In genomic region chr6:97147755-97148382, GRCm38 (mm10) we compare ENCODE assay signal across 8 mouse cellular contexts. TPM values are rescaled to one million over a fixed set of nuclear protein-coding genes. Genes with fewer than 3 reads are reported as not detected.
DNase-seq lines count a peak whose midpoint lies in the region; ATAC-seq and TF ChIP-seq lines count a peak whose summit lies in the region.

No protein-coding gene starts in this region.

- TF ChIP-seq RAD21 in CH12.LX (IDR thresholded peaks at IDR 0.05; ENCODE audit: low read depth, low read length) = no peak

- TF ChIP-seq POLR2A in CH12.LX (IDR thresholded peaks at IDR 0.05; ENCODE audit: low read depth, low read length) = no peak

- H3K36me3 ChIP-seq in CH12.LX (replicated peaks in 1 of 2; ENCODE audit: control insufficient read depth in 1 of 2, insufficient read depth in 1 of 2, low read length in 1 of 2) = peaks cover 10 to 42% of the 10 kb centered on the region in 2 experiments
- no peaks in the 10 kb centered on the region for H3K36me3 ChIP-seq in embryonic facial prominence, embryonic 15.5 days
- H3K36me3 ChIP-seq in heart, embryonic 11.5 days (ENCODE audit: control insufficient read depth, insufficient read depth, low read length) = no peaks in the 10 kb centered on the region
- no peaks in the 10 kb centered on the region for H3K36me3 ChIP-seq in kidney, postnatal 0 days (ENCODE audit: insufficient read depth, low read length)
- no peaks in the 10 kb centered on the region for H3K36me3 ChIP-seq in liver, embryonic 15.5 days (replicated peaks)
- 0 out of 2 replicates have a peak, but pooled peaks cover 2% of the 10 kb centered on the region for H3K36me3 ChIP-seq in neural tube, embryonic 13.5 days

- peak overlapping the region; percentile 66 for H3K9ac ChIP-seq in CH12.LX (ENCODE audit: insufficient read depth, low read depth)
- peak overlapping the region; percentile 75 for H3K9ac ChIP-seq in embryonic facial prominence, embryonic 15.5 days
- peak overlapping the region; percentile 97 for H3K9ac ChIP-seq in heart, embryonic 11.5 days (ENCODE audit: low read depth, low read length)
- peak overlapping the region; percentile 90 for H3K9ac ChIP-seq in kidney, postnatal 0 days (ENCODE audit: low read depth, low read length)
- peak overlapping the region; percentile 76 for H3K9ac ChIP-seq in liver, embryonic 15.5 days
- H3K9ac ChIP-seq in neural tube, embryonic 13.5 days = peak overlapping the region; percentile 85

- dilution Hi-C loops in CH12.LX (cut with MboI; ENCODE audit: extremely low pct_ligation_motif_present, extremely low pct_unique_long_range_greater_than_20kb, low sequenced_read_pairs) = no loop called here

- H3K4me3 ChIP-seq in CH12.LX (replicated peaks in 1 of 3; ENCODE audit: low read depth in 2 of 3, low read length in 2 of 3, poor library complexity in 1 of 3) = peak overlapping the region; percentile 66 to 73 (median 71)
- H3K4me3 ChIP-seq in embryonic facial prominence, embryonic 15.5 days (replicated peaks) = peak overlapping the region; percentile 72
- peak overlapping the region; percentile 78 for H3K4me3 ChIP-seq in heart, embryonic 11.5 days (ENCODE audit: low read depth, low read length)
- H3K4me3 ChIP-seq in kidney, postnatal 0 days (replicated peaks; ENCODE audit: low read depth, low read length) = peak overlapping the region; percentile 73
- H3K4me3 ChIP-seq in liver, embryonic 15.5 days (replicated peaks) = peak overlapping the region; percentile 68
- H3K4me3 ChIP-seq in neural tube, embryonic 13.5 days = peak overlapping the region; percentile 62

- in situ Hi-C loops in CH12.LX (cut with MboI; ENCODE audit: low pct_ligation_motif_present, low pct_unique_long_range_greater_than_20kb, low sequenced_read_pairs) = no loop called here

- no peak for TF ChIP-seq EP300 in CH12.LX (IDR thresholded peaks at IDR 0.05; ENCODE audit: low read length)

- DNase-seq in CH12.LX (ENCODE audit: extremely low read depth) = no peak
- DNase-seq in adrenal gland, adult (ENCODE audit: inconsistent age in 2 of 2, low spot score in 1 of 2) = peak; percentile 78 to 91
- DNase-seq in kidney, postnatal 0 days (ENCODE audit: low spot score) = no peak

- TF ChIP-seq CTCF in CH12.LX (conservative IDR thresholded peaks at IDR 0.05 in 1 of 2, IDR thresholded peaks at IDR 0.05 in 1 of 2; ENCODE audit: low read depth in 2 of 2, low read length in 2 of 2) = no peak
- no peak for TF ChIP-seq CTCF in kidney, postnatal 0 days (IDR thresholded peaks at IDR 0.05; ENCODE audit: low read depth)

- H3K27me3 ChIP-seq in CH12.LX (replicated peaks) = no peaks in the 10 kb centered on the region
- no peaks in the 10 kb centered on the region for H3K27me3 ChIP-seq in embryonic facial prominence, embryonic 15.5 days
- H3K27me3 ChIP-seq in heart, embryonic 11.5 days (ENCODE audit: control insufficient read depth, insufficient read depth, low read length) = no peaks in the 10 kb centered on the region
- H3K27me3 ChIP-seq in kidney, postnatal 0 days (ENCODE audit: insufficient read depth, low read length) = no peaks in the 10 kb centered on the region
- H3K27me3 ChIP-seq in liver, embryonic 15.5 days = no peaks in the 10 kb centered on the region
- H3K27me3 ChIP-seq in neural tube, embryonic 13.5 days = no peaks in the 10 kb centered on the region

- WGBS in embryonic facial prominence, embryonic 15.5 days = 8% methylated on average over 18 of the region's 18 CpGs
- WGBS in heart, embryonic 11.5 days (ENCODE audit: insufficient replicate concordance) = 18% methylated on average over 18 of the region's 18 CpGs
- 13% methylated on average over 18 of the region's 18 CpGs for WGBS in kidney, postnatal 0 days
- 31% methylated on average over 18 of the region's 18 CpGs for WGBS in liver, embryonic 15.5 days (ENCODE audit: insufficient replicate concordance)
- WGBS in neural tube, embryonic 13.5 days = 14% methylated on average over 18 of the region's 18 CpGs

- ATAC-seq in embryonic facial prominence, embryonic 15.5 days (ENCODE audit: insufficient number of reproducible peaks, low FRiP score, low TSS enrichment, low read depth) = no peak
- ATAC-seq in heart, embryonic 11.5 days (replicated peaks; ENCODE audit: insufficient number of reproducible peaks, low FRiP score, low TSS enrichment) = no peak
- peak; percentile 8; the same call in 1 of the 2 replicates for ATAC-seq in kidney, postnatal 0 days (replicated peaks; ENCODE audit: low FRiP score, low read depth)
- ATAC-seq in liver, embryonic 15.5 days (ENCODE audit: insufficient read depth) = no peak
- ATAC-seq in neural tube, embryonic 13.5 days (ENCODE audit: low read depth) = peak; percentile 67
- no peak for ATAC-seq in megakaryocyte-erythroid progenitor cell, adult 5-6 weeks (replicated peaks; ENCODE audit: low FRiP score, low TSS enrichment, poor library complexity, severe bottlenecking)

- no peaks in the 10 kb centered on the region for H3K79me2 ChIP-seq in CH12.LX (replicated peaks; ENCODE audit: control insufficient read depth, extremely low read depth, insufficient read depth, poor library complexity, severe bottlenecking)

- peaks cover 3 to 34% of the 10 kb centered on the region in 2 experiments; a peak in 3 of 4 replicates for H3K4me1 ChIP-seq in CH12.LX (ENCODE audit: control insufficient read depth in 1 of 2, insufficient read depth in 2 of 2)
- peaks cover 27% of the 10 kb centered on the region for H3K4me1 ChIP-seq in embryonic facial prominence, embryonic 15.5 days
- H3K4me1 ChIP-seq in heart, embryonic 11.5 days (ENCODE audit: control insufficient read depth, insufficient read depth, low read length) = peaks cover 24% of the 10 kb centered on the region
- H3K4me1 ChIP-seq in kidney, postnatal 0 days (replicated peaks; ENCODE audit: insufficient read depth, low read length) = no peaks in the 10 kb centered on the region; the same call in none of the 2 replicates
- peaks cover 21% of the 10 kb centered on the region for H3K4me1 ChIP-seq in liver, embryonic 15.5 days (replicated peaks)
- peaks cover 29% of the 10 kb centered on the region for H3K4me1 ChIP-seq in neural tube, embryonic 13.5 days (replicated peaks)

- peak overlapping the region; percentile 76 for H3K4me2 ChIP-seq in CH12.LX (ENCODE audit: insufficient read depth, low read depth, poor library complexity, severe bottlenecking)
- H3K4me2 ChIP-seq in embryonic facial prominence, embryonic 15.5 days (replicated peaks) = peak overlapping the region; percentile 96
- H3K4me2 ChIP-seq in heart, embryonic 11.5 days = peak overlapping the region; percentile 97
- H3K4me2 ChIP-seq in kidney, postnatal 0 days (ENCODE audit: low read length) = peak overlapping the region; percentile 96
- peak overlapping the region; percentile 97 for H3K4me2 ChIP-seq in liver, embryonic 15.5 days
- H3K4me2 ChIP-seq in neural tube, embryonic 13.5 days = peak overlapping the region; percentile 95

- H3K9me3 ChIP-seq in CH12.LX (replicated peaks; ENCODE audit: low read length) = no peaks in the 10 kb centered on the region
- H3K9me3 ChIP-seq in embryonic facial prominence, embryonic 15.5 days (replicated peaks) = no peaks in the 10 kb centered on the region
- no peaks in the 10 kb centered on the region for H3K9me3 ChIP-seq in heart, embryonic 11.5 days (replicated peaks; ENCODE audit: control insufficient read depth, low read length)
- H3K9me3 ChIP-seq in kidney, postnatal 0 days (replicated peaks; ENCODE audit: low read length) = no peaks in the 10 kb centered on the region
- H3K9me3 ChIP-seq in liver, embryonic 15.5 days (replicated peaks) = no peaks in the 10 kb centered on the region
- H3K9me3 ChIP-seq in neural tube, embryonic 13.5 days = no peaks in the 10 kb centered on the region

- H3K27ac ChIP-seq in CH12.LX (ENCODE audit: insufficient read depth, low read depth) = no peak overlapping the region
- H3K27ac ChIP-seq in embryonic facial prominence, embryonic 15.5 days (replicated peaks) = peak overlapping the region; percentile 88
- peak overlapping the region; percentile 79; the same call in 1 of the 2 replicates for H3K27ac ChIP-seq in heart, embryonic 11.5 days (ENCODE audit: low read depth, low read length)
- H3K27ac ChIP-seq in kidney, postnatal 0 days = peak overlapping the region; percentile 87
- peak overlapping the region; percentile 56; the same call in 1 of the 2 replicates for H3K27ac ChIP-seq in liver, embryonic 15.5 days (replicated peaks)
- peak overlapping the region; percentile 87 for H3K27ac ChIP-seq in neural tube, embryonic 13.5 days (replicated peaks)

RNA-seq across cellular contexts. Expression of gene Eogt, which starts 1.1 kb away (rescaled TPM):
- total RNA-seq in CH12.LX (2012; rRNA removed) (10.9 and 11.4 TPM in 2 replicates), CH12.LX (2014; rRNA removed) (8.0 and 10.1 TPM in 2 replicates)
- 13.4 and 13.9 TPM in 2 replicates for polyA plus RNA-seq in CH12.LX (2012; ENCODE audit: insufficient read length, low read depth)
- 14.6 and 15.4 TPM in 2 replicates for polyA plus RNA-seq in embryonic facial prominence, embryonic 15.5 days (2015; fragmentation: Nextera tagmentation; extraction: Ambion mirVana)
- polyA plus RNA-seq in heart, embryonic 11.5 days (2014; fragmentation: Nextera tagmentation; extraction: Ambion mirVana) = 12.1 and 13.5 TPM in 2 replicates
- polyA plus RNA-seq in kidney, postnatal 0 days (2015; fragmentation: Nextera tagmentation; extraction: Ambion mirVana) = 12.8 and 14.4 TPM in 2 replicates
- polyA plus RNA-seq in liver, embryonic 15.5 days (2015; fragmentation: Nextera tagmentation; extraction: Ambion mirVana) = 1.8 and 2.5 TPM in 2 replicates
- 8.9 and 10.7 TPM in 2 replicates for polyA plus RNA-seq in neural tube, embryonic 13.5 days (2015; fragmentation: Nextera tagmentation; extraction: Ambion mirVana)
- 2.5 and 4.5 TPM in 2 replicates for total RNA-seq in megakaryocyte-erythroid progenitor cell, adult 5-6 weeks (2014; fragmentation: Nextera tagmentation)
- total RNA-seq in megakaryocyte-erythroid progenitor cell, adult 5-6 weeks (2017) = 8.3 and 9.9 TPM in 2 replicates

RNA-seq across cellular contexts. Expression of gene Tmf1, which starts 31.1 kb away (rescaled TPM):
- total RNA-seq in CH12.LX (2012; rRNA removed) (22.3 and 23.5 TPM in 2 replicates), CH12.LX (2014; rRNA removed) (12.7 and 13.7 TPM in 2 replicates)
- 25.1 and 26.4 TPM in 2 replicates for polyA plus RNA-seq in CH12.LX (2012; ENCODE audit: insufficient read length, low read depth)
- polyA plus RNA-seq in embryonic facial prominence, embryonic 15.5 days (2015; fragmentation: Nextera tagmentation; extraction: Ambion mirVana) = 36.8 and 39.0 TPM in 2 replicates
- polyA plus RNA-seq in heart, embryonic 11.5 days (2014; fragmentation: Nextera tagmentation; extraction: Ambion mirVana) = 21.8 and 27.3 TPM in 2 replicates
- polyA plus RNA-seq in kidney, postnatal 0 days (2015; fragmentation: Nextera tagmentation; extraction: Ambion mirVana) = 48.6 and 50.7 TPM in 2 replicates
- polyA plus RNA-seq in liver, embryonic 15.5 days (2015; fragmentation: Nextera tagmentation; extraction: Ambion mirVana) = 12.5 and 13.2 TPM in 2 replicates
- polyA plus RNA-seq in neural tube, embryonic 13.5 days (2015; fragmentation: Nextera tagmentation; extraction: Ambion mirVana) = 43.1 and 44.9 TPM in 2 replicates
- total RNA-seq in megakaryocyte-erythroid progenitor cell, adult 5-6 weeks (2014; fragmentation: Nextera tagmentation) = 19.1 and 29.5 TPM in 2 replicates
- 85.9 and 109 TPM in 2 replicates for total RNA-seq in megakaryocyte-erythroid progenitor cell, adult 5-6 weeks (2017)

RNA-seq across cellular contexts. Expression of gene Uba3, which starts 57.6 kb away (rescaled TPM):
- 47.3 and 52.7 TPM in 2 replicates for total RNA-seq in CH12.LX (2012; rRNA removed)
- 106 and 120 TPM in 2 replicates for total RNA-seq in CH12.LX (2014; rRNA removed)
- 55.6 and 69.5 TPM in 2 replicates for polyA plus RNA-seq in CH12.LX (2012; ENCODE audit: insufficient read length, low read depth)
- polyA plus RNA-seq in embryonic facial prominence, embryonic 15.5 days (2015; fragmentation: Nextera tagmentation; extraction: Ambion mirVana) = 76.9 and 77.0 TPM in 2 replicates
- 90.7 and 93.9 TPM in 2 replicates for polyA plus RNA-seq in heart, embryonic 11.5 days (2014; fragmentation: Nextera tagmentation; extraction: Ambion mirVana)
- polyA plus RNA-seq in kidney, postnatal 0 days (2015; fragmentation: Nextera tagmentation; extraction: Ambion mirVana) = 57.1 TPM in 2 replicates
- 23.4 and 26.0 TPM in 2 replicates for polyA plus RNA-seq in liver, embryonic 15.5 days (2015; fragmentation: Nextera tagmentation; extraction: Ambion mirVana)
- polyA plus RNA-seq in neural tube, embryonic 13.5 days (2015; fragmentation: Nextera tagmentation; extraction: Ambion mirVana) = 88.0 and 96.8 TPM in 2 replicates
- total RNA-seq in megakaryocyte-erythroid progenitor cell, adult 5-6 weeks (2014; fragmentation: Nextera tagmentation) = 49.9 and 61.9 TPM in 2 replicates
- 66.3 and 104 TPM in 2 replicates for total RNA-seq in megakaryocyte-erythroid progenitor cell, adult 5-6 weeks (2017)

Comparison
In these comparisons a context has a peak if more than half of its experiments do, and no peak if none do; other contexts are left out.
1. DNase-seq: peak in adrenal gland, adult (2 of 2); none in CH12.LX (single experiment) and kidney, postnatal 0 days (single experiment).
2. ATAC-seq: peak in kidney, postnatal 0 days (single experiment) and neural tube, embryonic 13.5 days (single experiment); none in embryonic facial prominence, embryonic 15.5 days (single experiment), heart, embryonic 11.5 days (single experiment), liver, embryonic 15.5 days (single experiment) and megakaryocyte-erythroid progenitor cell, adult 5-6 weeks (single experiment).
3. Peak in every context shown above with its lines, with median percentiles within 50 percentile points of each other: H3K4me2 ChIP-seq, H3K4me3 ChIP-seq and H3K9ac ChIP-seq.